Mouse (Mus musculus) left cerebral cortex, postnatal 36 days (tissue): ENCODE data around the gene Hlx. TPM values are rescaled to one million over a fixed set of nuclear protein-coding genes. Genes with fewer than 3 reads are reported as not detected.

ENCODE experiments used
- total RNA-seq, 2 experiments: library from RNA; stranded (reverse); gene quantifications; 2 replicates each; pipeline ENCODE4 v1.2.3; 2021

The Hlx gene
- total RNA-seq, 2 experiments from 2014 or later: 1.1 to 1.4 TPM

Other genes with a start within 250 kb of the Hlx start
- gene Marc1, start 78.7 kb upstream of the Hlx start, total RNA-seq: under 1 TPM in 1 of 2 experiments, not detected in 1; 0.18 TPM
- gene Marc2, start 113.8 kb upstream of the Hlx start, total RNA-seq: 100 to 1,000 TPM; 156 to 164 TPM
- gene C130074G19Rik, start 150.6 kb upstream of the Hlx start, total RNA-seq: 10 to 100 TPM; 39.6 to 50.5 TPM